Mouse (Mus musculus) ovary, adult 18-20 months (tissue): Measurements from ENCODE around the gene Cacna2d1.

Source experiments
- DNase-seq: peaks from one replicate; pipeline ENCODE4 v3.0.0; 2022; ENCODE audit warnings: low spot score, mixed read lengths

Gene Cacna2d1

DNA sequence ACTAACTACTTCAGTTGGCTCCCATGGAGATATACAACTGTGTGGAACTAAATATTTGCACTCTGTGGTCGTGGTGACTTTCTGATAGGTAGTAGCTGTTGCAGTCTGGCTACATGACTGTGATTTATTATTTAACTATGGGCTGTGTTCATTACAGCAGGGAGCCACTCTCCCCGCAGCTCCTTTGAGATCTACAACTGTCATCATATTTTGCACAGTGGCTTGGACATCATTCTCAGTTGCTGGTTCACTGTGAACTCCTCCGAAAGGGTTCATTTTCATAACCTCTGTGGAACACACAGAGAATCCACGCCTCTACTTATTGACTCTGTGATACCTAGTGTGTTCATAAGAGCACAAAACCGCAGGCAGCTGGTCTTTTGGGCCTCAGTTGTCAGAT lies 128.3 kb downstream of the Cacna2d1 start:
- no peak for DNase-seq

DNA sequence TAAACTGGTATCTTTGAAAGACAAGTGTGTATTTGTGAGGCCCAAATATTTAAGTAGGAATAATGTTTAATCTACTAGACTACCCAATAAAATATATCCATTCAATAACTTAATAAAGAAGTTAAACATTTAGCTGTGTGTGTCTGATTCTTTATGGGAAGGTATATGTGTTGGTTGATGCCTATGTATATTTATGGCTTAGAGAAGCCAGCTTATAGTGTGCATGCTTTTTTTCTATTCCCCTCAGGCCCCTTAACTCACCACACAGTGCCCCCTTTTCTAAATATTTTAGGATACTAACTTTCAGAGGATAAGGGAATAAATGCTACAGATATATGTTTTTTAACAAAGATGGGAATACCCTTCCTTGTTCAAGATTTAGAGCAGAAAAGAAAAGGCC lies 128.8 kb downstream of the Cacna2d1 start:
- DNase-seq: no peak

DNA sequence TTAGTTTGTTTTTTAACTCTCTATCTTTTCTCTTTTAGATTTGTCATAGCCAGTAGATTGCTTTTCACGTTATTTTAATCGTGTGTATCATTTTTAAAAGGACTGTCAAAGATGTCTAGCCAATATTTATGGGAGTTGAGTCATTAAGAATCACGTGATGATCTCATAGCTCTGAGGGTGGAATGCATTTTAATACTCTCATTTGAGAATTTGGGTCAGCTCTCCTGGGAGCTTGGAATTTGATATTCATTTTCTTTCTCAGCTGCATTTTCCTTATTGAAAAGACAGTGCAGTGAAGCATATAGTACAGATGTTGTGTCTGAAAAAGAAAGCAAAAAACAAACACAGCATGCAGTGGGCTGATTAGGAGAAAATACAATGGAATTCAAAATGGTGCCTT lies 129.5 kb downstream of the Cacna2d1 start:
- DNase-seq: no peak

DNA sequence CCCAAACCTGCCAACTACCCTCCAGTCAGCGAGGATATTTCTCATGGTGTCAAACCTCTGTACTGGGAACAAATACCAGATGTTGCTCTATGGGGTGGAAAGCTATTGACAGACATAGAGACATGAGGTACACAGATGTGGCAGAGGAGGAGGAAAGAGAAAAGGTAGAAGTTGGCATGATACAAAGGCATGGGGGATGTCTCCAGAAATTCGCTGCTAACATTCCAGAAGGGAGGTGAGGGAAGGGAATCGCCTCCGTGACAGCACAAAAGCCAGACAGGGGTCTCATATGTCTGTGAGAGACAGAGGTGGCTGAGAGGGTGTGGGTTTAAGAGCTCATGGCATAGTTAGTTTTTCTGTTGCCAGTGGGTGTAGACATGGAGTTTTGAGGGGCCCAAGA lies 131.3 kb downstream of the Cacna2d1 start:
- DNase-seq: no peak

DNA sequence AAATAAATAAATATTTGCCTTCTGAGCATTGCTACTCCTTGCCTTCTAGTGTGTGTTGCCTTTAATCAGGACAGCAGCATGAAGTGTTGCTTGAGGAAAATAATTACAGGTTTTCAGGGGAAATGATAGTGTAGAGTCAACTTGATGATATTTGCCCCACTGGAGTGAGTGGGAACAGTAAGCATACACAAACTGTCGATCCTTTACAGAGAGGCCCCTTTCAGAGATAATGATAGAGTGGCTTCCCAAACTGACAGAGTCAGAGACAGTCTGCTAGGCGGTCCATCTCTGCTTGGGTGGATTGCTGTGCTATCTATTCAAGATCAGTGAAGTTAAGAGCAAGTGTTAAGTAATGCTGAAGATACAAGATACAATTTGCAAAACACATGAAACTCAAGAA lies 147.8 kb downstream of the Cacna2d1 start:
- no peak for DNase-seq

DNA sequence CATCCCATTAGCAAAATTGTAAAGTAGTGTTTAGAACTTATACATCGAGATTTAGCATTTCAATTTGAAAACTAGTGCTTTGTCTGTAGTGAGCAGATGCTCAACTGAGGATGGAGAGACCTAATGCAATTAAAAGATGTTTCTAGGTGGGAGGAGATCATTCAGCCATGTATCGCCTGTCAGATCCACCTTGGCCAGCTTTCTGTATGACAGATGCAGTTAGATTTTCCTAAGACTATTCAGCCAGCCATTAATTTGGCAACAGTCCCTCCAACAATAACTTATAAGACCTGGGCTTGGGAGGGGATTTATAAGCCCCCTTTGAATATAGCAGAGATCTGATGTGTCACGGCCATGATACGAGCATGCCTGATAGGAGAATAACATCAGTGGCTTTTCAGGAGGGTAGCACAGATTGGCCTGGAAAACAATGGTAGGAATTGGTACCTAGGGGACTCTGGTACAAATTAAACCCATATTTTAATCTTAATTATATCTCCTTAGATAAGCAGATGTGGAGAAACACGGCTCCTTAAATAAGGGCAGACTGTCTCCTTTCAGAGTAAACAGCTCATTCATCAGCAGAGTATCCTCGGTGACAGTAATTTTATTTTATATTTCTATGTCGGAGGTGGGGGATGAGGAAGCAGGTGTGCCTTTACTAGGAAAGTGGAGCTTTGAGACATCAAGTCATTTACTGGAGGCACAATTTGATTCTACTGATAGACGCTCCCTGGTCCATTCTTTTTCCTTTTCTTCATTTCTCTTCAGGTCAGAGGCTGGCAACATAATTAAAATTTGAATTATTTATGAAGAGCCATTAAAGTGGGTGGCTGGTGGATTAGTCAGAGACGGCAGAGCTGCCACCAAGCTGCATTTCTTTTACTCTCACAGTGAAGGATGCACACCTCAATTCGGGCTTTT lies 152.8 kb downstream of the Cacna2d1 start:
- no peak for DNase-seq

DNA sequence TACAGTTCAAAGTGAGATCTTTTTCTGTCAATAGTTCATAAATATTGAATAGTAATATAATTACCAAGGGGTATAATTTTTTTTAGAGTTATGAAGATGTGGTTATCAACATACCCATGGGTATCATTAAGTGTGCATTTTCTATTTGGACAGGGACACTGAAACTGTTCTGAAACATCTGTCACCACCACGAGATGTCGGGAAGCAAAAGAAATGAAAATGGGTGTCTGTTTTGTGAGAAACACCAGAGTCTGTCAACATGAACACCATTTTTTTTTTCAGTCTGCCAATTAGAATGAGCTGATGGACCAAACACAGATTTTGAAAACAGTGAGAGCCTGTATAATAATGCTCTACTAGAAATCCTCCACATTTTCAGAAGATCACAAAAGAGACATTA lies 153.5 kb downstream of the Cacna2d1 start:
- DNase-seq: no peak

DNA sequence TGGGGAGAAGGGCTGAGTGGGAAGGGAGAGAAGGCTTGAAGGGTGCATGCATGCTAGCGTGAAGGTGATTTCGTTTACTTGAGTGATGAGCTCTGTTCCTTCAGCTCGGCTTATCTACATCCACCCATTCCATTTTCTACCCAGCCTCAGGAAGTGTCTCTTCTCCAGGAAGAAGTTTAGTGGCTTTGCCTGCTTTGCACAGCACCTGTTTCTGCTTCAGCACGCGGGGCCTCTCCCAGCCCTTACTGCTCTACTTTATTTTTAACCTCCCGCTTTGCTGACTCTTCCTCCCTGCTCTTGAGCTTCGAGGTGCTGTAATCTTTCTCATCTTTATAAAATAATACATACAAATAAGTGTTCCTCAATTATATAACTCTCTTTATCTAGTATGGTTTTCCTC lies 158.0 kb downstream of the Cacna2d1 start:
- DNase-seq: no peak

DNA sequence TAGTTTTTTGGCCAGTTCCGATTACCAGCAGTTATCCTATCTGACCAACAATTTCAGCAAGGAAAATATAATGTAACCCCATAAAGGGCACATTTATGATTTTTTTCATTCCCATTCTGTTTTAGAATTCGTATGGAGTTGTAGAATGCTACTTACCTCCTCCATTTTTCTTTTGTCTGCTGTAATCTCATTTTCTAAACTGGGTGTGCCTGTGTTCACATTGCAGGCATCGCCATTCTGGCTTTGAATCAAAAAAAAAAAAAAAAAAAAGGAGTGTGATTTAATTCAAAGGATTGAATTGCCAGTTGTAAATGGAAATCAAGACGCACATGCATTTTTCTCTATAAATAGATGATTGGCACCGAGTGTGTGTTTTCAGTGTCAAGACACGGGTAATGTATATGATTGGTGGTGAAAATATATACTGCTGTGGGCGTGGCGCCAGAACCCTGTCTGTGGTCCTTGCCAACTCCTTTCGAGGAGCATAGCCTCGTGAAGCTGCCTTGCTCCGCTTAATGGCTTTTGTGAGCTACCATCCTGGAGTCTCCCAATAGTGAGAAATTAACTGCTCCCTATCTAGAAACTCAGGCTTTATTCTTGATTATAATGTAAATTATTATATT lies 158.7 kb downstream of the Cacna2d1 start:
- no peak for DNase-seq

DNA sequence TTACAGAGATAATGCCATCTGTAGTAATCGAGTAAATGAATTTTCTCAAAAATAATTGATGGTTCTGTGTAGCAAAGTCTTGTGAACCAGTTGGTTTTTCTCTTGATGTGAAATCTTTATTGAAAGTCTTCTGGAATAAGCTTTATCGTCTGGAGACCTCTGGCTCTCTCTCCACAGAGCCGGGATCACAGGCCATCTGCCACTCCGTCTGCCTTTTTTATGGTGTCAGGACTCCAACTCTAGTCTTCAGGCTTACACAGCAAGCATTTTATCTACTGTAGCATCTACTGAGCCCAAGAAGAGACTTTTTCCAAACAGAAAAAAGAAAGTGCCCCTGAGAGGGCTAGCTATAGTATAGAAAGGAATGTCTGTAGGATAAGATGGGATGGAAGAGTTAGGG lies 160.9 kb downstream of the Cacna2d1 start:
- no peak for DNase-seq

DNA sequence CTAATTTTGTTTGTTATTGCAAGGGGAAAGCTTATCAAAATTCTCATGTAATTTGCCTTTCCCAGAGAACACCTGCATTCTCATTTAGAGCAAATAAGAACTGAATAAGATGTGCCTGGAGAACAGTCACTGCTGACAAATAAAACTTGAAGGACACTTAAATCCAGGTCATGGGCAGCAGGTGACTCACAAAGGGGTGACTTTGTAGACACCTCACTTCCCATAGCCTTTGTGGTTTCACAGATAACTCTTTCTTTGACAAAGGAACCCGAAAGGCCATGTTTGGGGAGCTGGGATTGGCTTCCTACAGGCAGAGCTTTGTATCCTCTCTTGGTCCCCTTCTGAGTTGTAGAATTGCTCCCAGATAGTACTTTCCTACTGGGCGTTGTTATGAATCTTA lies 164.3 kb downstream of the Cacna2d1 start:
- no peak for DNase-seq

DNA sequence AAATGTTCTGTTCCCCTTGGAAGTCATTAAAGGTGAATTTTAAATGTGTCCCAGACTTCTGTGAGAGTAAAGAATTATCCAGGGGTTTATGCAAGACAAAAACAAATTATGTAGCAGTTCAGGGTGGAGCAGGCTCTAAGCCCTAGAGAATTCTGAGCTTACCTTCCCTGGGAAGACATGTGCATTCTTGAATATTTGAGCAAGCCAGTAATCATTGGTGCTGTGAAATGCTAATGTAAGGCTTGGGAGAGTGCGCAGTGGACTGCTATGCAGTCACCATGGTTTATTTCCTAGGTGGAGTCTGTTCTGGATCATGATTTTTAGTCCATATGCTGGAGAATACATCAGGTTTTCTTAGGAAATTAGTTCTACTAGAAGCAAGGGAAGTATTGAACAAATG lies 167.3 kb downstream of the Cacna2d1 start:
- DNase-seq: no peak

DNA sequence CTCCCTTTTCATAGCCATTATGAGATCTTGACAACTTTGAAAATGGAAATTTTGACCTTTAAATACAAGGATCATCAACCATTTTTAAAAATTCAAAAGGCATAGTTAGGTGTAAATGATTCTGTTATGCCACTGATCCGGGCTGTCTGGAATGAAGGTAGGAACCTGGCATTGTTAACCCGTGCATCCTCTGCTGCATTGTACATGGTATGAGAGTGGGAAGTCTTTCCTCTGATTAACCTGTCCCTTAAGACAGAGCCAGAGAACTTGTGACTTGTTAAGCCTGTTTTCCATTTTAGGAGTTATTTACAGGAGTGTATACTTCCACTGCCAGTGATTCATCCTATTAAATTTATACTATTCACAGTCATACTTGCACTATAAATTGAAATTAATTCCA lies 171.2 kb downstream of the Cacna2d1 start:
- DNase-seq: no peak

DNA sequence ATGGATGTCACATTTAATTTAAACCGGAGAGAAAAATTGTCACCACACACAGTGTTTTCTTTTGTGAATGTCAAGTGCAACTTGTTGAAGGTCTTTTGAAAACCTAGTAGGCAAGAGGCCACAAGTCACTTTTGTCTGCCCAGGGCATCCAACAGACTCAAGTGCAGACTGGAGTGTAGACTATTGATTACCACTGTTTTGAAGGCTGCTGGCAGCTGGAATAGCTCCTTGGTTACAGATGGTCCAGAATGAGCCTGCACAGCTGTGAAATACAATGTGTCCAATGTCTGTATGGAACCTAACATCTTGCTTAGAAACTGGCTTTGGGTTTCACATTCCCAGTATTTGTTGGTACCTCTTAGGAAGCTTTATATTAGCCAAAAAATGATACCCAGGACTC lies 176.2 kb downstream of the Cacna2d1 start:
- no peak for DNase-seq

DNA sequence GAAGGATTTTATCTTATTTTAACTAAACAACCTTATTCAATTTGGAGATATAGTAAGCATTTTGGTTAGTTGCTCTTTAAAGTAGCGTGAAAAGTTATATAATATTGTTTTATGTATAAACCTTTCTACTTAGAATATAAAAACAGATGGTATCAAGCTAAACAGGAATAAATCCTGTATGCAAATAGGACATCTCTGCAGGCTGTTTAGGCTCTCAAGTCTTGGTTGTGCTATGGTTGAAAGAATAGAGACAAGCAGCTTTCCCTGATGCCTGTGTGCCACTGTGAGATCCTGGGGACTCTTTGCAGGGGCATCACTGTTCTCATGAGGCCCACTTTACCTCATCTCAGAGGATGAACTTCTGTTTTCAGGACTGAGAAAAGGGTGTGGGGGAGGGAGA lies 179.4 kb downstream of the Cacna2d1 start:
- DNase-seq: no peak

DNA sequence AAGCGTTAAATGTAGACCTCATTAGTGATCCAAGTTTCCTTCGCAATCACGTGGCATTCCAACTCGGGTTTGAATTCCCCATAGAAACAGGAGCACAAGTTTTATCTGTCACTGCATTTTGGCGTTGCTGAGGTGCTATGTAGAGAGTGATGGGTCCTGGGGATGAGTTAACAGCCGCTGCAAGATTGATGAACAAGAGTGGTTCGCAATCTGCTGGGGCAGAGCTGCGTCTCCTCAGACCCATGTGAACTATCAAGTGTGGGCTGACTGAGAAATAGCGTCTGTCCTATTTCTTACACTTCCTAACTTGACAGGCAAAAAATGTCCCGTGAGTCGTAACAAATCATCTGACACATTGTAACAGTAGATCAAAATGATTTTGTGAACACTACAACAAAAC lies 186.8 kb downstream of the Cacna2d1 start:
- no peak for DNase-seq

DNA sequence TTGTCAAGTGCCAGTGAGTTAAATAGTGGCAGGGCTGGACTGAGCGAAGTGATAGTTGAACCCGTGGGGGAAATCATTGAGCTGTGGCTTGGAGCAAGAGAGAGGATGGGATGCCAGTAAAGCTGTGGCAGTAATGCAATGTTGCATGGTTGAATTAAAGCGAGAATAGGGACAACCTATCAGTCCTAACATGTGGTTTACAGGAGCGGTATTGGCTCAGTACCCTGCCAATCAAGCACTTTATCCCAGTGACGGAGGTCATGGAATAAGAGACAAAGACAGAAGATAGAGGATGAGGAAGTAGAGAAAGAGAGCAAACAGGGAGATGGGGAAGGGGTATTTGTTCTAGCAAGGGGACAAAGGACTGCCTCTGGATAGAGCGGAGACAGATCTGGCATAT lies 187.6 kb downstream of the Cacna2d1 start:
- DNase-seq: no peak

DNA sequence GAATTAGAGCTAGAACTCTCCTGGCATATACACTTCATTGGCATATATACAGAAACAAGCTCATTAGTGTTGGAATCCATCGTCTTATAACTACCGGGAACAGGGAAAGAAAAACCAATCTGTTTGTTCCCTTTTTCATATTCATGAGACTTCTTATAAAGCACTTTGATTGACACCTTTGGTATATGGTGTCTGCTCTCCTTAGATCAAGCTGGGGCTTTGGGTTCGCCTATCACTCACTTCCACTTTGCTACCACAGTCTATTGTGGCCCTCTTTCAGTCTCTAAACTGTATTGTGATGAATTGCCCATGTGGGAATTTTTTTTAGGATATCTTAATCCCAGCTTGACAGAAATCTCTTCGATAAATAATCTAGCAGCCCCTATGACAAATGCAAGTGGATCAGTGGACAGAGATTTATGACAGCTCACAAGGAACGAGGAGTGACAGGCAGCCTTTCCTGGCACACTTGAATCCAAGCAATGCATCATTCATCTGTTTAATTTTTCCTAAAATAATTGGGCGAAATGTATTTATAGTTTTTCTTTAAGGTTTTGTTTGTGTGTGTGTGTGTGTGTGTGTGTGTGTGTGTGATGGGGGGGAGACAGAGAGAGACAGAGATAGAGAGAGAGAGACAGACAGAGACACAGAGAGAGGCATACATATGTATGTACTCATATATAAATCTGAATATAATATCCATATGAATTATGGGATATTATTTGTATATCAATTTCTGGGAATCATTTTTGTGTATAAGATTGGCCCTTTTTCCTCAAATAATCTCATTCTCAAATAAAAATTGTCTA lies 200.0 kb downstream of the Cacna2d1 start:
- no peak for DNase-seq

DNA sequence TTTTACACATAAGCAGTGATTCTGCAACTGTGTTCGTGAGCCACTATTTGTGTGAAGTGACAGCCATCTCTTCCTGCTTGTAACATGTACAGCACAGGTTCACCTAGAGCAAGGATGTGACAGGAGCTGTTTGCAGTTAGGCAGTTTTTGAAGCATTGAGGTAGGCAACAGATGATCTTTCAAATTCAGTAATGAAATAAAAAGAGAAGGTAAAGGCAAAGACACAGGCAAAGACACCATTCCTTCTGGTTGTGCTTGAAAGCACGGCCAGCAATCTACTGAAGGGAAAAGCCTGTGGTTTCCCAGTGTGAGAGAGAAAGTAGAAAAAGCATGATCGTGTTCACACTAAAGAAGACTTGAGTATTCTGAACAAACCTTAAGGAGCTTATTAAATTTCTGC lies 201.5 kb downstream of the Cacna2d1 start:
- DNase-seq: no peak

DNA sequence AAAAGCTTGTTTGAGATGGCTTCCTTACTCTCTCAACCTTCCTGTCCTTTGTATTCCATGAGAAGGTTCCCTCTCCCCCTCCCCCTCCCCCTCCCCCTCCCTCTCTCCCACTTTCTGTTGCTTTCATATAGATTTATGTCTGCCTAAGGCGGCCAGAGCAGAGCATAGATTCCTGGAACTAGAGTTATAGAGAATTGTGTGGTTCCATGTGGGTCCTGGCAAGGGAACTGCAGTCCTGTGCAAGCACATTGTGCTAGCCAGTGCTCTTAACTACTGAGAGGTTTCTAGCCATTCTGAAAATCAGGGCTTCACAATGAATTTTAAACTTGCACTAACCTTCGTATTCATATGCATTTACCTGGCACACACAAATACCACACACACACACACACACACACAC lies 202.3 kb downstream of the Cacna2d1 start:
- no peak for DNase-seq

DNA sequence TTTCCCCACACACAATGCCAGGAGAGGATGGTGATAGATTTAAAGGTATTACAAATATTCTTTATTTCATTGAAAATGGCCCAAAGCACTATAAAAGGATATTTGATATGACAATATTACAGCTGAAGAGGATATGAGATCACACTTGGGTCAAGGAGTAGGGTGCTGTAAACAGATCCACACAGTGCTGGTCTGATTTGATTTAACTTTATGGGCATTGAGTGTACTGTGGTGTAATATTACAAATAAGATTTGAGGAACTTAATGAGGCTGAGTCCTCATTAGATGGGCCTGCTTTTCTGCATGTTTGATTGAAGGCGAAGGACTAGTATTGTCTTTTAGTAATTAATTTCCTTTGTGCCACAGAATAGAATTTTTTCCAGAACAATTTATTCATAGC lies 212.1 kb downstream of the Cacna2d1 start:
- DNase-seq: no peak

DNA sequence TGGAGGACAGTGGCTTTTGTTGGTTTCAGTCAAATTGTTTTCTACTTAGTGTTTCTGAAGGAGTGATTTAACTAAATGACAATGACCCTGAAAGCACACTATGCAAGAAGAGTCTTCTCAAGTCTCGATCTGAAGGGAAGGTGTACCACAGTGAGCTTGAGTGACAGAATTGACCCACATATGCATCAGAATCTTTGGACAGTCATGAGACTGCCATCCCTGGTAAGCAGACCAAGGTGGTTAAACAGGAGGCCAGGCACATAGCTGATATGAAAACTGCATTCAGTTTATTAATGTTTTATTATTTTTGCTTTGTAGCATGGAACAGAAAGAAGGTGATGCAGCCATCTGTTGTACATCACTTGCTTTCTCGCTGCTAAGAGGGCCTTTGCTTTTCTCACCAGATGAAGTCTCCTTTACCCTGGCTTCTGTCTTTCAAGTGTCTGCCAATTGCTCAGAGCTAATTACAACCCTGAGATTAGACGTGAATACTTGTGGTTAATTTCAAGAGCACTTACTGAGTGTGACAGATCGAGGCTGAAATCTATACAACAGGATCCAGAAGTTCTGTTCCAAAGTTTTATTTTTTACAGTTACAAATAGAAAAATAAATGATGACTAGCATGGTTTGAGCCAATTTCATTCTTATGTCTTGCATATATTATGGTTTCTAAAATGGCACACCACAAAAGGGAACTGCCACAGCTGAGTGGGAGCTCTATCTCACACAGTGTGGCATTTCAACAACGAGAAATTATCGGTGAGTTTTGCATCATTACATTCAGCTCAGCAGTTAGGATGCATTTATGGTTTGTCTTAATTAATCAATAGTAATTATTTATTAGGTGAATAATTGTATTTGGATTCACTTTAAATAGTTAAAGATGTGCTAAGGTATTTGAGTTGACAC lies 221.1 kb downstream of the Cacna2d1 start:
- DNase-seq: no peak
